Mouse (Mus musculus) thymus, adult 2 months (tissue): ENCODE measurements at regions not wholly inside any gene's neighbourhood (a gene's known extent, or its start where the extent isn't known, plus 50 kb on each side); places are given as distances from the start of the nearest gene placed in this dataset.

Source experiments
- CTCF ChIP-seq: fragments of 200-500 bp; IDR thresholded peaks from 2 replicates; pipeline ENCODE4 v1.5.1; 2012; ENCODE audit warnings: mild to moderate bottlenecking, control low read depth, low read length, moderate library complexity, borderline replicate concordance; ENCODE audit not compliant: control insufficient read depth, poor library complexity, insufficient read depth; ENCODE audit errors: extremely low read depth
- POLR2A ChIP-seq: fragments of 200-500 bp; IDR thresholded peaks from 2 replicates; pipeline ENCODE4 v1.6.1; 2012; ENCODE audit warnings: mild to moderate bottlenecking, low read length, control low read depth, moderate library complexity; ENCODE audit not compliant: control insufficient read depth, poor library complexity, insufficient read depth; ENCODE audit errors: extremely low read depth

DNA sequence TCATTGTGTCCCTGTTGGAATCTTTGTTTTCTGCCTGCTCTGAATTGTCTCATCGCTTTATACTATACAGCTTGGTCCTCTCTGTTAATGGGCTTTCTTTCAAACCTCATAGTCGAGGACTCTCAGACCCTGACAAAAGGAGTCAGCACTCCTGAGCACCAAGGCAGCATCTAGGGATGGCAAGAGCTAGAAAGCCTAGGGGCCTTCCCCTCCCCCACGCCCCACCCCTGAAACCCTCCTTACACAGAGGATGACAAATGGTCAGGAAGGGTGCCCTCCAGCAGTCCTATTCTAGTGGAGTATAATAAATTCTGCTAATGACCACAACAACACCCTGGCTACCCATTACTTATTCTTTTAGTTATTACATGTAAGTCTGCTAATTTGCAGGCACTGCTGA lies 74.4 kb downstream of the Tbx19 start:
- TF ChIP-seq CTCF (no peak), POLR2A (no peak)
